Mouse (Mus musculus) heart, postnatal 0 days (tissue): ENCODE data around the gene Snap29. TPM values are rescaled to one million over a fixed set of nuclear protein-coding genes. Genes with fewer than 3 reads are reported as not detected.

ENCODE experiments used
- ATAC-seq: fragments of 200-750 bp; cut with Nextera tagmentation; 2 replicates; pipeline ENCODE4 v1.8.0; 2017; ENCODE audit warnings: low read depth, moderate number of reproducible peaks, moderate library complexity; ENCODE audit not compliant: insufficient read depth
- DNase-seq: peaks from one replicate; pipeline ENCODE4 v3.0.0-alpha.2; 2016; ENCODE audit warnings: low spot score
- H3K27ac ChIP-seq: fragments of 300-500 bp; sonication (generic); 2 replicates; pipeline ENCODE4 v1.5.1; 2014; ENCODE audit warnings: low read depth, mild to moderate bottlenecking
- H3K27me3 ChIP-seq: fragments of 300-500 bp; sonication (generic); 2 replicates; pipeline ENCODE4 v1.6.1; 2014; ENCODE audit warnings: low read length, mixed read lengths; ENCODE audit not compliant: control insufficient read depth, insufficient read depth
- H3K36me3 ChIP-seq: fragments of 300-500 bp; sonication (generic); replicated peaks from 2 replicates; pipeline ENCODE4 v1.6.1; 2014; ENCODE audit warnings: low read length, mixed read lengths; ENCODE audit not compliant: control insufficient read depth, insufficient read depth
- H3K4me1 ChIP-seq: fragments of 300-500 bp; sonication (generic); 2 replicates; pipeline ENCODE4 v1.6.1; 2014; ENCODE audit warnings: antibody characterized with exemption; ENCODE audit not compliant: control insufficient read depth, insufficient read depth
- H3K4me2 ChIP-seq: fragments of 300-500 bp; sonication (generic); 2 replicates; pipeline ENCODE4 v1.6.1; 2014; ENCODE audit warnings: low read depth, mild to moderate bottlenecking, low read length, moderate library complexity
- H3K4me3 ChIP-seq: fragments of 300-500 bp; sonication (generic); 2 replicates; pipeline ENCODE4 v1.5.1; 2014; ENCODE audit warnings: low read depth, low read length
- H3K9ac ChIP-seq: fragments of 300-500 bp; sonication (generic); replicated peaks from 2 replicates; pipeline ENCODE4 v1.6.1; 2014; ENCODE audit warnings: low read depth, low read length, mixed read lengths
- H3K9me3 ChIP-seq: fragments of 300-500 bp; sonication (generic); replicated peaks from 2 replicates; pipeline ENCODE4 v1.6.1; 2016; ENCODE audit warnings: low read length; ENCODE audit not compliant: control insufficient read depth
- CTCF ChIP-seq: IDR thresholded peaks from 2 replicates; pipeline ENCODE4 v1.5.1; 2016; ENCODE audit warnings: antibody characterized with exemption, control low read depth, low read depth
- EP300 ChIP-seq: IDR thresholded peaks from 2 replicates; pipeline ENCODE4 v1.6.1; 2016; ENCODE audit warnings: antibody characterized with exemption, low read depth
- WGBS: fragments of 180-500 bp; shearing (Covaris S2); extraction: QIAGEN DNeasy Blood & Tissue Kit; methylation state at CpG from one replicate; pipeline ENCODE4 v1.1.7; 2014; 5-methylcytosine and 5-hydroxymethylcytosine counted together
- polyA plus RNA-seq: library from polyadenylated mRNA; unstranded; fragments of >200 nt; fragmentation: Nextera tagmentation; extraction: Ambion mirVana; gene quantifications from 2 replicates; pipeline ENCODE4 v1.2.1, GENCODE M21; 2015
- total RNA-seq: library from RNA; depleted of rRNA; stranded (reverse); fragments of >200 nt; gene quantifications from 2 replicates; pipeline ENCODE4 v1.2.3, GENCODE M21; 2014; ENCODE audit warnings: low replicate concordance

Gene Snap29
- total and polyA plus RNA-seq, 2 experiments from 2014 or later: 8.3 to 22.3 TPM

GRCm38 (mm10) chr16:17456901-17457300 lies 51.1 kb downstream of the Snap29 start:
- no peak overlapping the region for H3K4me2 ChIP-seq
- ATAC-seq (no peak), DNase-seq (no peak)
- peaks cover 26% of the 10 kb centered on the region for H3K4me1 ChIP-seq
- H3K9ac ChIP-seq: no peak overlapping the region
- TF ChIP-seq CTCF (no peak), EP300 (no peak)
- no peak overlapping the region for H3K27ac ChIP-seq
- no peaks in the 10 kb centered on the region for H3K27me3 ChIP-seq
- no peak overlapping the region for H3K4me3 ChIP-seq
- H3K9me3 ChIP-seq: no peaks in the 10 kb centered on the region
- 100% methylated on average over 1 of the region's 1 CpGs for WGBS
- peaks cover 13% of the 10 kb centered on the region for H3K36me3 ChIP-seq

- no peaks in the 10 kb centered on the region for H3K9me3 ChIP-seq
- peaks cover 8% of the 10 kb centered on the region for H3K36me3 ChIP-seq
- no peak overlapping the region for H3K4me3 ChIP-seq
- H3K27me3 ChIP-seq: no peaks in the 10 kb centered on the region
- H3K4me2 ChIP-seq: no peak overlapping the region
- 91% methylated on average over 4 of the region's 4 CpGs for WGBS
- no peak for DNase-seq
- TF ChIP-seq EP300 (no peak), CTCF (peak; percentile 31)
- H3K27ac ChIP-seq: no peak overlapping the region
- ATAC-seq: no peak
- no peak overlapping the region for H3K9ac ChIP-seq
- H3K4me1 ChIP-seq: peaks cover 11% of the 10 kb centered on the region; the same call in 1 of the 2 replicates
Observed at GRCm38 (mm10) chr16:17460254-17460653, 54.5 kb downstream of the Snap29 start.

- no peak overlapping the region for H3K4me3 ChIP-seq
- peaks cover 10% of the 10 kb centered on the region; the same call in 1 of the 2 replicates for H3K4me1 ChIP-seq
- no peaks in the 10 kb centered on the region for H3K9me3 ChIP-seq
- DNase-seq (no peak), ATAC-seq (no peak)
- H3K9ac ChIP-seq: no peak overlapping the region
- TF ChIP-seq CTCF (no peak), EP300 (no peak)
- H3K36me3 ChIP-seq: peaks cover 3% of the 10 kb centered on the region
- WGBS: 68% methylated on average over 1 of the region's 1 CpGs
- H3K27me3 ChIP-seq: no peaks in the 10 kb centered on the region
- no peak overlapping the region for H3K27ac ChIP-seq
- H3K4me2 ChIP-seq: no peak overlapping the region
Observed at GRCm38 (mm10) chr16:17461596-17461995, 55.8 kb downstream of the Snap29 start.

GRCm38 (mm10) chr16:17463184-17463583 lies 57.4 kb downstream of the Snap29 start:
- Histone ChIP-seq H3K36me3 (no peaks in the 10 kb centered on the region), H3K9ac (no peak overlapping the region), H3K27me3 (no peaks in the 10 kb centered on the region), H3K4me1 (peaks cover 10% of the 10 kb centered on the region; the same call in 1 of the 2 replicates), H3K9me3 (no peaks in the 10 kb centered on the region), H3K27ac (no peak overlapping the region), H3K4me2 (no peak overlapping the region), H3K4me3 (no peak overlapping the region)
- ATAC-seq: no peak
- 81% methylated on average over 2 of the region's 2 CpGs for WGBS
- no peak for DNase-seq
- TF ChIP-seq CTCF (no peak), EP300 (no peak)

GRCm38 (mm10) chr16:17466875-17467663 lies 61.3 kb downstream of the Snap29 start:
- Histone ChIP-seq H3K4me2 (no peak overlapping the region), H3K27me3 (no peaks in the 10 kb centered on the region), H3K4me3 (no peak overlapping the region), H3K4me1 (no peaks in the 10 kb centered on the region; the same call in 1 of the 2 replicates), H3K27ac (no peak overlapping the region), H3K9ac (no peak overlapping the region), H3K9me3 (no peaks in the 10 kb centered on the region), H3K36me3 (peaks cover 9% of the 10 kb centered on the region; the same call in 1 of the 2 replicates)
- TF ChIP-seq CTCF (no peak), EP300 (no peak)
- 78% methylated on average over 4 of the region's 4 CpGs for WGBS
- ATAC-seq (no peak), DNase-seq (no peak)
